Mouse (Mus musculus): ENCODE data around the gene Arhgef12.

GRCm38 (mm10) chr9:42921830-42922229 lies 185.2 kb downstream of the Arhgef12 start:
- TF ChIP-seq POLR2A (IDR thresholded peaks at IDR 0.05; ENCODE audit: control insufficient read depth, low read depth, low read length) (no peak), CTCF (IDR thresholded peaks at IDR 0.05; ENCODE audit: control insufficient read depth, insufficient read depth, insufficient replicate concordance, low read depth, low read length) (no peak)
